ENCODE assay signal across 19 mouse cellular contexts in the genomic region with DNA sequence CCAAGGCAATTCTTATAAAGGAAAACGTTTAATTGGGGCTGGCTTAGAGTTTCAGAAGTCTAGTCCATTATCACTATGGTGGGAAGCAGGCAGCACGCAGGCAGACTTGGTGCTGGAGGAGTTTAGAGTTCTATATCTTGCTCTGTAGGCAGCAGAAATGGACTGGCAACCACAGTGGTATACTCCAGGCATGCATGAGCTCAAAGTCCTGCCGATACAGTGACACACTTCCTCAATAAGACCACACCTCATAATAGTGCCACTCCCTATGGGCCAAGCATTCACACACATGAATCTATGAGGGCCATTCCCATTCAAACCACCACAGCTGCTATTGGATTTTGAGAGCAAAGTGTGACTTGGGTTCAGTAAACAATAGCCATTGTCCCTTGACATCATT. TPM values are rescaled to one million over a fixed set of nuclear protein-coding genes. Genes with fewer than 3 reads are reported as not detected.
"Had no signal": no experiment of that assay in that cellular context is flagged by ENCODE, and none has a peak within 500 bp of the region (broad histone marks: within the 10 kb centered on the region; RNA-seq: fewer than 3 reads in every experiment).

No protein-coding gene starts in this region.

- H3K4me1 ChIP-seq: neural tube, embryonic 12.5 days; neural tube, embryonic 13.5 days; neural tube, embryonic 15.5 days; stomach, embryonic 15.5 days had no signal

- H3K36me3 ChIP-seq: neural tube, embryonic 12.5 days; neural tube, embryonic 13.5 days; neural tube, embryonic 15.5 days; stomach, embryonic 15.5 days had no signal

- H3K9me3 ChIP-seq: neural tube, embryonic 12.5 days; neural tube, embryonic 15.5 days; stomach, embryonic 15.5 days had no signal

- H3K27ac ChIP-seq: neural tube, embryonic 12.5 days; neural tube, embryonic 13.5 days; neural tube, embryonic 15.5 days; stomach, embryonic 15.5 days; stomach, postnatal 0 days had no signal

- H3K27me3 ChIP-seq: neural tube, embryonic 12.5 days; neural tube, embryonic 15.5 days; stomach, embryonic 15.5 days had no signal

- H3K4me3 ChIP-seq: neural tube, embryonic 12.5 days; neural tube, embryonic 13.5 days; neural tube, embryonic 15.5 days; stomach, embryonic 15.5 days had no signal

- DNase-seq: retina, postnatal 1 day; right cerebral cortex, adult 18-20 months; right cerebral cortex, postnatal 14 days; right cerebral cortex, postnatal 25 days; right cerebral cortex, postnatal 4 days; spleen, adult 18-20 months; thymus, adult 18-20 months; thymus, adult 2 months; thymus, postnatal 14 days; thymus, postnatal 25 days; thymus, postnatal 36 days; thymus, postnatal 4 days had no signal

- H3K4me2 ChIP-seq: neural tube, embryonic 12.5 days; neural tube, embryonic 13.5 days; neural tube, embryonic 15.5 days; stomach, embryonic 15.5 days had no signal

- H3K9ac ChIP-seq: neural tube, embryonic 12.5 days; neural tube, embryonic 13.5 days; neural tube, embryonic 15.5 days; stomach, embryonic 15.5 days had no signal

RNA-seq across cellular contexts. Expression of gene Grpr, which starts 47.4 kb away (rescaled TPM):
- polyA plus RNA-seq: testis, adult 2 months; urinary bladder, adult 2 months had no signal
